Mouse (Mus musculus) neural tube, embryonic 12.5 days (tissue): Measurements from ENCODE around the gene Scn5a. TPM values are rescaled to one million over a fixed set of nuclear protein-coding genes. Genes with fewer than 3 reads are reported as not detected.

Experiments
- ATAC-seq: fragments of 200-750 bp; cut with Nextera tagmentation; 2 replicates; pipeline ENCODE4 v1.8.0; 2017; ENCODE audit warnings: low read depth, mild to moderate bottlenecking, moderate TSS enrichment, moderate library complexity; ENCODE audit not compliant: low FRiP score
- H3K27ac ChIP-seq: fragments of 300-500 bp; sonication (generic); 2 replicates; pipeline ENCODE4 v1.5.1; 2016
- H3K27me3 ChIP-seq: fragments of 300-500 bp; sonication (generic); replicated peaks from 2 replicates; pipeline ENCODE4 v1.6.1; 2016; ENCODE audit warnings: mild to moderate bottlenecking
- H3K36me3 ChIP-seq: fragments of 300-500 bp; sonication (generic); 2 replicates; pipeline ENCODE4 v1.6.1; 2016; ENCODE audit warnings: mild to moderate bottlenecking
- H3K4me1 ChIP-seq: fragments of 300-500 bp; sonication (generic); 2 replicates; pipeline ENCODE4 v1.6.1; 2016
- H3K4me2 ChIP-seq: fragments of 300-500 bp; sonication (generic); replicated peaks from 2 replicates; pipeline ENCODE4 v1.6.1; 2016; ENCODE audit warnings: mild to moderate bottlenecking
- H3K4me3 ChIP-seq: fragments of 300-500 bp; sonication (generic); 2 replicates; pipeline ENCODE4 v1.5.1; 2016
- H3K9ac ChIP-seq: fragments of 300-500 bp; sonication (generic); 2 replicates; pipeline ENCODE4 v1.6.1; 2016; ENCODE audit warnings: mild to moderate bottlenecking
- H3K9me3 ChIP-seq: fragments of 300-500 bp; sonication (generic); 2 replicates; pipeline ENCODE4 v1.6.1; 2016; ENCODE audit warnings: mild to moderate bottlenecking
- WGBS: fragments of 180-500 bp; shearing (Covaris S2); methylation state at CpG from one replicate; pipeline ENCODE4 v1.1.7; 2016; 5-methylcytosine and 5-hydroxymethylcytosine counted together
- polyA plus RNA-seq: library from polyadenylated mRNA; unstranded; fragments of >200 nt; fragmentation: Nextera tagmentation; extraction: Ambion mirVana; gene quantifications from 2 replicates; pipeline ENCODE4 v1.2.1, GENCODE M21; 2016

The Scn5a gene
- polyA plus RNA-seq, 1 experiment from 2014 or later: 2.1 TPM

DNA sequence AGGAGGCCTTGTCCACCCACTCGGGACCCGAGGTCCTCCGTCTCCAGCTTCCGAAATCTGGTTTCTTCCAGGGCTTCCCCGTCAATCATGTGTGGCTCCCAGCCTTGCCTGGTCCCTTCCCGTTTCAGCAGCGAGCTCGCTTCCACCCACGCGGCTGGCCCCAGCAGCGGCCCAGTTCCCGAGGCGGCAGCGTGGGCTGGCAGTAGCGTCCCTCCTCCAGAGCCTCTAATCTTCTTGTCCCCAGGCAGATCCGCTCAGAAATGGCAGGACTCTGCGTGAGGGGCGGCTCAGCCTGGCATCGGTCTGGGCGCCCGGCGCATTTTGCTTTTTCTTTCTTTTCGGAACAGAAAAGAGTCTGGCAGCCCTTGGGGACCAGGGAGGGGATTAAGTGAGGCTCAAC is 59.7 kb downstream of the Scn5a start:
- Histone ChIP-seq H3K36me3 (no peaks in the 10 kb centered on the region), H3K4me3 (no peak overlapping the region), H3K4me2 (no peak overlapping the region), H3K9me3 (no peaks in the 10 kb centered on the region), H3K27me3 (no peaks in the 10 kb centered on the region), H3K27ac (no peak overlapping the region), H3K4me1 (peaks cover 9% of the 10 kb centered on the region), H3K9ac (no peak overlapping the region)
- no peak for ATAC-seq
- 76% methylated on average over 23 of the region's 23 CpGs for WGBS

DNA sequence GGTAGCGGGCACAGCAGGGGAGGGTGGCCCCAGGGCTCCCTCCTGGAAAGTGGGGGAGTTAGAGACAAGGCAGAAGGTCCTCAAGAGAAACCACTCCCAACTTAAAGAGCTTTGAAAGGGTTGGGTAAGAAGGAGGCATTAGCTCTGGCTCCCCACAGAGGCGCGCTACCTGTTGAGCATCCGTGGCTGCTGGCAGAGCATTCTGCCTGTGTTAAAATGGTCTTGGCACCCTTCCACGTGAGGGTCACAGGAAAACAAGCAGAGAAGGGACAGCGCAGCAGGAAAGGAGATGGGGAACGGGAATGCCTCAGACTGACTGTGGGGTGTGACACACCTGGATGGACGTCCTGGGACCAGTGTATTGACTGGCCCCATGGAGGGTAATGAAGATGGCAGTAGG is 60.6 kb downstream of the Scn5a start:
- Histone ChIP-seq H3K4me3 (no peak overlapping the region), H3K9ac (no peak overlapping the region), H3K27me3 (no peaks in the 10 kb centered on the region), H3K9me3 (no peaks in the 10 kb centered on the region), H3K36me3 (no peaks in the 10 kb centered on the region), H3K27ac (no peak overlapping the region), H3K4me1 (peaks cover 9% of the 10 kb centered on the region), H3K4me2 (no peak overlapping the region)
- ATAC-seq: no peak
- 81% methylated on average over 8 of the region's 8 CpGs for WGBS

DNA sequence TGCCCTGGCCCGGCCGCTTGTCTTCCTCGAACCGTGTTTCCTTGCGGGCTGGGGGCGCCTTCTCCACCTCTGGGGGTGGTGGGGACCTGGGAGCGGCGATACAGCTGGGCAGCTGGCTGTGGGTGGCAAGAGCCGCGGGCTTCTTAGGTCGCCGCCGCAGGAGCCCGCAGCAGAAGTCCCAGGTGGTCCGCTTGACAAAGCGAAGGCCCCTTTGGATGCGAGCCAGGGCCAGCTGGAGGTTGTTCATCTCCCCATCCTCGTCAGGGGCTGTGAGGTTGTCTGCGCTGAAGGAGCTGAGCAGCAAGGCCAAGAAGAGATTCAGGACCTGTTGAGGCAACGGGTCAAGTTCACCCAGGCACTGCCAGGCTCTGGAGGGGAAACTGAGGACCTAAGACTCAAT is 61.3 kb downstream of the Scn5a start:
- Histone ChIP-seq H3K4me1 (peaks cover 9% of the 10 kb centered on the region), H3K27ac (no peak overlapping the region), H3K9me3 (no peaks in the 10 kb centered on the region), H3K27me3 (no peaks in the 10 kb centered on the region), H3K9ac (no peak overlapping the region), H3K4me2 (peak overlapping the region; percentile 16; the same call in 1 of the 2 replicates), H3K36me3 (no peaks in the 10 kb centered on the region), H3K4me3 (no peak overlapping the region)
- 42% methylated on average over 20 of the region's 20 CpGs for WGBS
- no peak for ATAC-seq

DNA sequence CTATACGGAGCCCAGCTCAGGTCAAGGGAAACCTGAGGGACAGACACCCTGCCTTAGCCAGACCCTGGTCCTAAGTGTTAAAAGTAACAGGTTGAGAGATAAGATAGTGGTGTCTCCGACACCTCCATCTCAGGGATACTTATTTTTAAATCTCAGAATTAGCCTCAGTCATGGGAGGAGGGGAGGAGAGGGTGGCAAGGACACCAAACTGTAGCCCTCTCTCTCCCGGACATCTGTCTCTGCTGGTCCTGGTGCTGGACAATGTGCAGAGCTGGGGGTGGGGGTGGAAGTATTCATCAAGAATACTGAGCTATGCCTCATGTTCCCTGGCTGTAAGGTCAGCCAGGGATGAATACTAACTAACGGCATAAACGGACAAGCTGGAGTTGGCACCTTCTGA is 62.0 kb downstream of the Scn5a start:
- H3K9me3 ChIP-seq: no peaks in the 10 kb centered on the region
- no peaks in the 10 kb centered on the region for H3K27me3 ChIP-seq
- no peak overlapping the region for H3K4me2 ChIP-seq
- no peaks in the 10 kb centered on the region for H3K36me3 ChIP-seq
- H3K4me3 ChIP-seq: no peak overlapping the region
- ATAC-seq: no peak
- WGBS: 73% methylated on average over 5 of the region's 5 CpGs
- no peak overlapping the region for H3K9ac ChIP-seq
- H3K4me1 ChIP-seq: peaks cover 9% of the 10 kb centered on the region
- H3K27ac ChIP-seq: no peak overlapping the region

DNA sequence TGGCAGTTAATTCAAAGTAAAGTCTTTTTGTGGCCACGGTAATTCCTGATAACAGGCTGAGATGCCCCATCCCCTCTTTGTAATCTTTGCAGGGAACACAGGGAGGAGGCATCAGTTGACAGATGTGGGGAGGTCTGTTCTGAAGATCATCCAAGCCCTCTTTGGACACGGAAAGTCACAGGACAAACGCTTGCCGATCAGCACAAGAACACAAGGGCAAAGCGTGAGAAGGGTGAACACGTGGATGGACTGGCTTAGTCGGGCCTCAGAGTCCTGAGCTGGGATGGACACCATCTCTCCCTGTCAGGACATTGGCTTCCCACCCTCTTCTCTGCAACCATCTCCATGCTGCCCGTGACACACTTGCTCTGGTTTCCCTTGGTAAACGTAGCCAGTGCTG is 63.4 kb downstream of the Scn5a start:
- Histone ChIP-seq H3K4me3 (no peak overlapping the region), H3K36me3 (no peaks in the 10 kb centered on the region), H3K4me2 (no peak overlapping the region), H3K27me3 (no peaks in the 10 kb centered on the region), H3K27ac (no peak overlapping the region), H3K9ac (no peak overlapping the region), H3K9me3 (no peaks in the 10 kb centered on the region), H3K4me1 (peaks cover 9% of the 10 kb centered on the region)
- 88% methylated on average over 9 of the region's 9 CpGs for WGBS
- no peak for ATAC-seq

DNA sequence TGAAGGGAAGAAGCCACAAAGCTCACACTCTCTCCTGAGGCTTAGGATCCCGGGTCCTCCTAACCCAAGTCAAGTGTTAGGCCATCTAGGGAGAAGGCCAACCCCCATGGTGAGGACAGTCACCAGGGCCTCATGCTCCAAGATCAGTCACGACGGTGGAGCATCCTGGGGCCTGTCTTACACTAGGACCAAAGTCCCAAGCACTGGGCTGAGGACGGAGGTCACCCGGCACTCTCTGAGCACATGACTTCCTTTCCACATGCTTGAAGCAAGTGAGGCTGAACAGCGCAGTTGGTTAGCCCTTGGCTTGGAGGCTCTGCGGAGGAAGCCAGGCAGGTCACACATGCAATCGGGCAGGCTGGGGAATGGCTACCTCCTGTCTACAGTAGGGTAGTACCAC is 63.8 kb downstream of the Scn5a start:
- ATAC-seq: no peak
- H3K4me2 ChIP-seq: no peak overlapping the region
- no peak overlapping the region for H3K9ac ChIP-seq
- no peak overlapping the region for H3K4me3 ChIP-seq
- H3K9me3 ChIP-seq: no peaks in the 10 kb centered on the region
- H3K27me3 ChIP-seq: no peaks in the 10 kb centered on the region
- H3K36me3 ChIP-seq: no peaks in the 10 kb centered on the region
- WGBS: 90% methylated on average over 8 of the region's 8 CpGs
- no peak overlapping the region for H3K27ac ChIP-seq
- H3K4me1 ChIP-seq: peaks cover 9% of the 10 kb centered on the region

DNA sequence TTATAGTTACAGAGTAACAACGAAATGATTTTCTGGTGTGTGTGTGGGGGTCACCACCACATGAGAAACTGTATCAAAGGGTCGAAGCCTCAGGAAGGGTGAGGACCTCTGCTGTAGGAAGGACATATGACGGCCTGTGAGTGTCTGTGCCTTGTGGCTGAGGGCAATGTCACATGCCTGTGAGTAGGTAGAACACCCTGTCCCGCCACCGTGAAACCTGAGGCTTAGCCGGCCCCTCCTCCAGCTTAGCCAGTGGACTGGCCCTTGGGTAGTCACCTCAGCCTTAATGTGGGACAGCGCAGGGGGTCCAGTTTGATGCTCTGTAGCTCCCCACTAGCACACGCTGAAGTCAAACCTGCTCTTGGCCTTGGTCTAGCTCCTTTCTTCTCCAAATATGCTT is 65.0 kb downstream of the Scn5a start:
- Histone ChIP-seq H3K4me2 (no peak overlapping the region), H3K9me3 (no peaks in the 10 kb centered on the region), H3K9ac (no peak overlapping the region), H3K4me1 (peaks cover 9% of the 10 kb centered on the region), H3K27ac (no peak overlapping the region), H3K36me3 (no peaks in the 10 kb centered on the region), H3K4me3 (no peak overlapping the region), H3K27me3 (no peaks in the 10 kb centered on the region)
- WGBS: 85% methylated on average over 8 of the region's 8 CpGs
- ATAC-seq: no peak

DNA sequence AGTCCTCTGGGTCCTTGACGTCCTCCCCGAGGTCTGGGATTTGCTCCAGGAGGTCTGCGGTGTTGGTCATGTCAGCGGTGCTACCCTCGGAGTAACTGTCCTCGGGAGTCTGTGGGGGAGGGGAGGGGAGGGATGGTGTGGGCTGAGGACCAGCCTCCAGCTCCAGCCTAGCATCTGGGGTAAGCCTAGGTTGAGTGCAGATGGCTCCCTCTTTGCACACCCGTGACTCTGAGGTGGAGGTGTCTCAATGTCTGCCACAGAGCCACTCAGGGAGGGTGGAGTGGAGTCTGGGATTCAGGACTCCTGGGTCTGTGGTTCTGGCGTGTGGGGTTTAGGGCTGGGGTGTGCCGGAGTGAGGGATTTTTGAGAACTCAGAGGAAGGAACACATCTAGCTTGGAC is 65.8 kb downstream of the Scn5a start:
- Histone ChIP-seq H3K4me3 (no peak overlapping the region), H3K9me3 (no peaks in the 10 kb centered on the region), H3K9ac (no peak overlapping the region), H3K4me1 (peaks cover 9% of the 10 kb centered on the region), H3K27ac (no peak overlapping the region), H3K36me3 (no peaks in the 10 kb centered on the region), H3K4me2 (no peak overlapping the region), H3K27me3 (no peaks in the 10 kb centered on the region)
- no peak for ATAC-seq
- WGBS: 86% methylated on average over 9 of the region's 9 CpGs

DNA sequence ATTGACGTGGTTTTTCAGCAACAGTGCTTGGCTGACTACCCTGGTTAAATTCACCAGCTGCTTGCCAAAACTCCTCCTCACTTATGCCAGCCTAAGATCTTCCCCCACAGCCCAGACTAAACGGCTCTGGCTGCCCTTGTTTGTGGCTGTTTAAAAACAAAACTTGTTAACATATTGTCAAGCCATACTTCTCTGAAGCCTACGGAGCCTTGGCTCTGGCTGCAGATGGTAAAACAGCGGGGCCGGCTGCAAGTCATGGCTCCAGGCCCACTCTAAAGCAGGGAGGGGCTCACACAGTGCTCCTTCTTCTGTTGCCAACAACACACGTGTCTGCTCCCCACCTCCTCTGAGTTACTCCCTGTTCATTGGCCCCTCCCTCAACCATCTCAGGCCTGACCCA is 67.9 kb downstream of the Scn5a start:
- Histone ChIP-seq H3K4me2 (no peak overlapping the region), H3K4me1 (no peaks in the 10 kb centered on the region), H3K9me3 (no peaks in the 10 kb centered on the region), H3K27me3 (no peaks in the 10 kb centered on the region), H3K36me3 (no peaks in the 10 kb centered on the region), H3K9ac (no peak overlapping the region), H3K27ac (no peak overlapping the region), H3K4me3 (no peak overlapping the region)
- WGBS: 73% methylated on average over 6 of the region's 6 CpGs
- ATAC-seq: no peak

DNA sequence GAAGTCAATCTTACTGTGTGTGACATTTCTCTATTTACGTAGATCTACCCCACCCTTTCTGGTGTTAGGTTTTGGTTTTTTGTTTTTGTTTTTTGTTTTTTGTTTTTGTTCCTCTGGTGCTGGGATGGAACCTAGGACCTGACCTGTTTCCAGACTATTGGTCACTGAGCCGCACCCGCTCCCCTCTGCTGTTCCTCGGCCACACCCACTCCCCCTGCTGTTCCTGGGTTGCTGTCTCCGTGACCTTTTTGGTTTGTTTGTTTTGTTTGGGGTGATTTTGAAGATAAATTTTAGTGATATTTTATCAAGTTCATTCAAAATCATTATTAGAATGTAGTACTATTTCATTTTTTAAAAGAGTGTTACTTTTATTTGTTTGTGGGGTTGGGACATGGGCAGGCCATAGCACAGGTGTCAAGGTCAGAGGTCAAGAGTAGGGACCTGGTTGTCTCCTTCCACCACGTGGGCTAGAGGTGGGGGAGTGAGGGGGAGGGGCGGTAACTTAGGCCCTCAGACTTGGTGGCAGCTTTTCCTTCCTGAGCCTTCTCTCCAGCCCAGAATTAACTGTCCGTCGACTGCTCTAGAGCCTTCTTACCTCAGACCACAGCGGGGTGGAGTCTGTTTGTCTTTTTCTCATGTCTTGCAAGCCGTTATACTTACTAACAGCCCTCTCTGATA is 73.7 kb downstream of the Scn5a start:
- H3K9me3 ChIP-seq: no peaks in the 10 kb centered on the region
- no peaks in the 10 kb centered on the region for H3K36me3 ChIP-seq
- no peak overlapping the region for H3K4me2 ChIP-seq
- H3K4me3 ChIP-seq: no peak overlapping the region
- H3K4me1 ChIP-seq: no peaks in the 10 kb centered on the region
- no peak for ATAC-seq
- H3K27me3 ChIP-seq: no peaks in the 10 kb centered on the region
- H3K9ac ChIP-seq: no peak overlapping the region
- H3K27ac ChIP-seq: no peak overlapping the region
- 70% methylated on average over 11 of the region's 11 CpGs for WGBS

DNA sequence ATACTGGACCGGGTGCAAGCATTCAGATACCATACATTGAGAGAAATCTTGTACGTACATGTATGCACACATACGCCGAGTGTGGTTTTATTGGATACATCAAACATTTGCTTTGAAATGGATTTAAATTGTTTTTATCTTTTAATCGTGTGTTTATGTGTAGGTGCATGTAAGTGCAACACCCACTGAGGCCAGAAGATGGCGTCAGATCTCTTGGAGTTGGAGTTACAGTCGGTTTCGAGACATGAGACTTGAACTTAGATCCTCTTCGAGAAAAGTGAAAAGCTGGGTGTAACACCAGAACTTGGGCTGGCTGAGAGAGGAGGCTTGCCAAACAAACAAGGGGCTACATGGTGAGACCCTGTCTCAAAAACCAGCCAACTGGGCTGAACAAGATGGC is 75.2 kb downstream of the Scn5a start:
- 91% methylated on average over 9 of the region's 9 CpGs for WGBS
- no peak for ATAC-seq
- H3K4me1 ChIP-seq: no peaks in the 10 kb centered on the region
- H3K27ac ChIP-seq: no peak overlapping the region
- no peak overlapping the region for H3K9ac ChIP-seq
- no peak overlapping the region for H3K4me3 ChIP-seq
- H3K9me3 ChIP-seq: no peaks in the 10 kb centered on the region
- no peaks in the 10 kb centered on the region for H3K36me3 ChIP-seq
- no peaks in the 10 kb centered on the region for H3K27me3 ChIP-seq
- no peak overlapping the region for H3K4me2 ChIP-seq

DNA sequence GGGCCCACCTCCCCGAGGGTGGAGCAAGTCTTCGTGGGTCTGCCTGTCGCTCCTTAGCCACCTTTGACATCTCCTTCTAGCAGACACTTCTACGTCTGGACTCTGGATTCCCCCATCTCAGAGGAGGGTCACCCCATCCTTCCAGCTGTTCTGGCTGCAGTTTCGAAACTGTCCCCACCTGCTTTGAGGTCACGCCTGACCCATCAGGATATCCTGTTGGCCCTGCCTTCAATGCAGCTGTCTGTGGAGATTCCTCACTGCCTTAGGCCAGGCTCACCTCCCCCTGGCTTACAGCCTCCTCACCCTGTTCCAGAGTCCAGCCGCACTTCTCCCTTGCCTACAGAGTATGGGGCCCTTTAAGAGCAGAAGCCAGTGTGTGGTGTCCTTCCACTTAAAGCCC is 79.9 kb downstream of the Scn5a start:
- H3K36me3 ChIP-seq: no peaks in the 10 kb centered on the region
- H3K4me1 ChIP-seq: no peaks in the 10 kb centered on the region
- no peak overlapping the region for H3K9ac ChIP-seq
- WGBS: 85% methylated on average over 7 of the region's 7 CpGs
- no peak overlapping the region for H3K4me3 ChIP-seq
- no peak for ATAC-seq
- H3K9me3 ChIP-seq: no peaks in the 10 kb centered on the region
- no peak overlapping the region for H3K27ac ChIP-seq
- no peaks in the 10 kb centered on the region for H3K27me3 ChIP-seq
- no peak overlapping the region for H3K4me2 ChIP-seq

DNA sequence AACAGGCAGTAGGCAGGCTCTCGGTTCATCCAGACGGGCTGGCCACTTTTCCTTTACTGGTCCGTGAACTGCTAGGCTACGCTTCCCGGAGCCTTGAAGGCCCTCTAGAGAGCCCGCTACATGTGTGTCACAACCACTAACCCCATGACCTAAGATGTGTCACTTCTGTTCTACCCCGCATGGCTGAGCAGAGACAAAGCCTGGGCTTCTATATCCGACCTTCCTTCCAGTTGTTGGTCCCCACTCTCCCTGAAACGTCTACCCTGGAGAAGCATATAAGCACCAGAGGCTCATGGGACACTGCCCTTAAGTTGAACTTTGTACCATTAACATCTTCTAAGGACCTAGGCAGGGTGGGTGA is 80.6 kb downstream of the Scn5a start:
- Histone ChIP-seq H3K27me3 (no peaks in the 10 kb centered on the region), H3K4me1 (no peaks in the 10 kb centered on the region), H3K4me2 (no peak overlapping the region), H3K9me3 (no peaks in the 10 kb centered on the region), H3K27ac (no peak overlapping the region), H3K4me3 (no peak overlapping the region), H3K9ac (no peak overlapping the region), H3K36me3 (no peaks in the 10 kb centered on the region)
- no peak for ATAC-seq
- 80% methylated on average over 9 of the region's 9 CpGs for WGBS
